Mouse (Mus musculus) splenic B cell, adult 2 months (primary cell): ENCODE data around the gene Chd9.
"Not testable (repeated sequence)": the region's sequence is repeated elsewhere in the genome, so short reads cannot be mapped to it uniquely, and the experiment has no call there.

Source experiments
- DNase-seq: peaks from one replicate; pipeline ENCODE4 v3.0.0-alpha.2; 2011; ENCODE audit warnings: low read depth, low spot score
- H3K27me3 ChIP-seq: 2 replicates; pipeline ENCODE4 v1.6.1; 2012; ENCODE audit warnings: mild to moderate bottlenecking, low read length, moderate library complexity, mixed read lengths; ENCODE audit not compliant: control insufficient read depth, poor library complexity, insufficient read depth, severe bottlenecking
- H3K36me3 ChIP-seq: 2 replicates; pipeline ENCODE4 v1.6.1; 2012; ENCODE audit warnings: mild to moderate bottlenecking, low read length, moderate library complexity, mixed read lengths; ENCODE audit not compliant: control insufficient read depth, poor library complexity, insufficient read depth, severe bottlenecking

The Chd9 gene

GRCm38 (mm10) chr8:90898578-90898977, 70.4 kb downstream of the Chd9 start:
- Histone ChIP-seq H3K27me3 (no peaks in the 10 kb centered on the region; the same call in 1 of the 2 replicates), H3K36me3 (no peaks in the 10 kb centered on the region)
- DNase-seq = no peak

- Histone ChIP-seq H3K27me3 (no peaks in the 10 kb centered on the region; the same call in 1 of the 2 replicates), H3K36me3 (no peaks in the 10 kb centered on the region)
- no peak for DNase-seq
Observed at GRCm38 (mm10) chr8:90902002-90902401, 73.8 kb downstream of the Chd9 start.

- no peak for DNase-seq
- H3K27me3 ChIP-seq = no peaks in the 10 kb centered on the region; the same call in 1 of the 2 replicates
- H3K36me3 ChIP-seq = no peaks in the 10 kb centered on the region
Observed at GRCm38 (mm10) chr8:90904171-90904706, 76.1 kb downstream of the Chd9 start.

- no peaks in the 10 kb centered on the region for H3K36me3 ChIP-seq
- no peak for DNase-seq
- no peaks in the 10 kb centered on the region; the same call in 1 of the 2 replicates for H3K27me3 ChIP-seq
Observed at GRCm38 (mm10) chr8:90906922-90907321, 78.8 kb downstream of the Chd9 start.

- DNase-seq = no peak
Observed at GRCm38 (mm10) chr8:90907516-90907847, 79.3 kb downstream of the Chd9 start.

DNA sequence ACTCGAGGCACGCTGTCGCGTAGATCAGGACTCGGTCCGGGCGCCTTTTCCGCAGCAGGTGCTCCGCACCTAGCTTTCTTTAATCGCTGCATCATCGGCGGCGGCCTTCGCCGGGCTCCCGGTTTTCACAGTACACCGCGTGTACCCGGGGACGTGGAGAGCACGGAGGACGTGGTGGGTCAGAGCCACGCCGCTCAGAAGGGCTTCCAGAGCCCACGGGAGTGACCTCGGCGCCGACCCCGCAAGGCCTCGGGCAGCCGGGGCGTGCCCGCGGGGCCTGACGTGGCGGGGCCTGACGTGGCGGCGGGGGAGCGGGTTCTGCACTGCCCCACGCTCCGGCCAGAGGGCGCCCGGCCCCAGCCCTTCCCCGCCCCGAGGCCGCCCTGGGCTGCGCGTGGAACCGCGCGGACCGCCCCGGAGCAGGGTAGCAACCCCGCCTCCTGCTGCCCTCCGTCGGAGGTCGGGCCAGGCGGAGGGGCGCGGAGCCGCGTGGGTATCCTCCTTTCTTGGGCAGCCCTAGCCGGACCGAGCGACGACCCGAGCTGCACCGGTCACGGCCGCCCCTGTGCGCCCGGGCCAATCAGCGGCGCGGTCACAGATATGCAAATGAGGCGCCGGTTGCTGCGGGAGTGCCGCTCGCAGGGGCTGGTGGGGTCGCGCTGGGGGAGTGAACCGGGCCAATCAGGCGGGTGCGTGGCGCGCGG, 79.8 kb downstream of the Chd9 start:
- H3K36me3 ChIP-seq = no peaks in the 10 kb centered on the region
- no peaks in the 10 kb centered on the region; the same call in 1 of the 2 replicates for H3K27me3 ChIP-seq
- DNase-seq = peak; percentile 96

More at GRCm38 (mm10) chr8:90907516-90907847, 79.3 kb downstream of the Chd9 start:
- Histone ChIP-seq H3K27me3 (no peaks in the 10 kb centered on the region; the same call in 1 of the 2 replicates), H3K36me3 (no peaks in the 10 kb centered on the region)

GRCm38 (mm10) chr8:90908580-90909471, 80.7 kb downstream of the Chd9 start:
- no peaks in the 10 kb centered on the region for H3K27me3 ChIP-seq
- DNase-seq = peak; percentile 57

GRCm38 (mm10) chr8:90923158-90923905, 95.2 kb downstream of the Chd9 start:
- no peaks in the 10 kb centered on the region for H3K27me3 ChIP-seq
- H3K36me3 ChIP-seq = no peaks in the 10 kb centered on the region
- DNase-seq = no peak

More at GRCm38 (mm10) chr8:90908580-90909471, 80.7 kb downstream of the Chd9 start:
- no peaks in the 10 kb centered on the region for H3K36me3 ChIP-seq

DNA sequence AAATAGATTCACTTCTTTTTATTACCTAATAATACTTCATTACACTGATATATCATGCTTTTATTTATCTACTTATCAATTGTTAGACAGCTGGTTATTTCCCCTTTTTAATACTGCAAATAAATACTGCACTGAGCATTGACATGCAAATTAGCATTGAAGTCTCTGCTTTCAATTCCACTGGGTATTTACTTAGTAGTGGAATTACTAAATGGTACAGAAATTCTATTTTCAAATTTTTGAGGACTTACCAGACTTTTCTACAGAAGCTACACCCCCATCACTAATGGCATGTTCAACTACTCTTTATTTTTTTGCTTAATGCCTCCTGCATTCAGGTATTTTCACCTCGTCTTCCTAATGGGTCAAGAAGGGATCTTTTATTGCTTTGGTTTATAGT, 100.3 kb downstream of the Chd9 start:
- H3K27me3 ChIP-seq = no peaks in the 10 kb centered on the region
- DNase-seq = no peak
- no peaks in the 10 kb centered on the region for H3K36me3 ChIP-seq

GRCm38 (mm10) chr8:90930125-90930524, 102.0 kb downstream of the Chd9 start:
- H3K36me3 ChIP-seq, H3K27me3 ChIP-seq, DNase-seq: not testable (repeated sequence)

GRCm38 (mm10) chr8:90932934-90933333, 104.8 kb downstream of the Chd9 start:
- H3K27me3 ChIP-seq = no peaks in the 10 kb centered on the region
- DNase-seq = no peak
- H3K36me3 ChIP-seq = no peaks in the 10 kb centered on the region

DNA sequence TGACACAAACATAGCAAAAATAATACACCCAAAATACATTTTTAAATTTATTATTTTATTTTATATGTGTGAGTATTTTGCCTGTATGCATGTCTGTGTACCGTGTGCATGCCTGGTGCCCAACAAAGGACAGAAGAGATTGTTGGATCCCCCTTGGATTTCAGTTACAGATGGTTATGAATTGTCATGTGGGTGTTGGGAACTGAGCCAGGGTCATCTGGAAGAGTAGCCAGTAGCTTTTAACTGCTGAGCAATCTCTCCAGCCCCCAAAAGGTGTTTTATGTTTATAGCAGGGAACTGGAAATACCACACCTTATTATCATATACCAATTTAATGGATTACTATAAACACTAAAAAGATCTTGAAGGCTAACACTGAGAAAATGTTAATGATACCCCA, 106.6 kb downstream of the Chd9 start:
- no peak for DNase-seq
- H3K36me3 ChIP-seq = no peaks in the 10 kb centered on the region
- no peaks in the 10 kb centered on the region for H3K27me3 ChIP-seq

DNA sequence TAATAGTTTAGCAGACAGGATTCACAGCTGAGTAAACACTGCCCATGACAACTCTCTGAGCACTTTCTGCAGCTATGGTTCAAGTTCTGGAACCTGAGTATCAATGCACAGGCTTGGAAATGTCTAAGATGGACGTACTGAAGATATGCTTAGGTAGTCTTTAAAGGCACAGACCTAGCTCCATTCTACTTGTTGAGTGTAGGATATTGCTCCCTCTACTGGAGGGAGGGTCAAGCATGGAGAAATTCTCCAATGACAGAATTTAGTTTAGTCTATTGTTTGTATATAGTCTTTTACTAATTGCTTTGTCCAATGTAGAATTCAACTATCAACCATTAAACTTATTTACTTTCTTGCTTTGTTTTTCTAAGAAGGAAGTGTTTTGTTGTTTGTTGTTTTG, 108.7 kb downstream of the Chd9 start:
- H3K27me3 ChIP-seq = no peaks in the 10 kb centered on the region
- H3K36me3 ChIP-seq = no peaks in the 10 kb centered on the region
- DNase-seq = peak; percentile 68

DNA sequence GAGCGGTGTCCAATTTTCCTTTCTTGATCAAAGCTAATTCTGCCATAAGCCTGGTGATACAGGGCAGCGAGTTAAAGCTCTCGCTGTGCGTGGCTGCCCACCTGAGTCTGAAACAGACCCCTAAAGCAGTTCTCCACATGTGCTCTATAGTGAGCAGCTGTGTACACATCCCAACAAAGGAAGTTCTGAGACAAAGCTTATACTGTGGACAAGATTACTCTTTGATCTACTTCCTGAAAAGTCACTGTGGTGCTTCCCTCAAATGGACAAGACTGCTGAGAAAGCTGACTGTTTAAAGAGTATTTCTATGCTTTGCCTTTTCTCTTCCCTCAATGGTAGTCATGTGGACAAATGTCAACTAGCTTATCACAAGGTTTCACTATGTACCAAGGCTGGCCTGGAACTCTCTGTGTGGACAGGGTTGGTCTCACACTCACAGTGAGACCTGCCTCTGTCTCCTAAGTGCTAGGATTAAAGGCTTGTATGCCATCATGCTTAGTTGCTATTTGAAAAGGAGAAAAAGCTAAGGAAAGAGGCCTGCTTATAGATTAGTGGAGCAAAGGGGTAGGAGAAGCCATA, 110.3 kb downstream of the Chd9 start:
- Histone ChIP-seq H3K36me3 (no peaks in the 10 kb centered on the region), H3K27me3 (no peaks in the 10 kb centered on the region)
- DNase-seq = no peak
